Mouse (Mus musculus) spleen, adult 2 months (tissue): ENCODE results near the gene Gm38392.

Experiments
- CTCF ChIP-seq: fragments of 200-500 bp; IDR thresholded peaks from 2 replicates; pipeline ENCODE4 v1.5.1; 2011; ENCODE audit warnings: mild to moderate bottlenecking, inconsistent platforms; ENCODE audit not compliant: insufficient read depth, insufficient read length, insufficient replicate concordance; ENCODE audit errors: extremely low read depth
- POLR2A ChIP-seq: fragments of 200-500 bp; IDR thresholded peaks from 2 replicates; pipeline ENCODE4 v1.6.1; 2011; ENCODE audit warnings: low read depth, low read length, inconsistent platforms

DNA sequence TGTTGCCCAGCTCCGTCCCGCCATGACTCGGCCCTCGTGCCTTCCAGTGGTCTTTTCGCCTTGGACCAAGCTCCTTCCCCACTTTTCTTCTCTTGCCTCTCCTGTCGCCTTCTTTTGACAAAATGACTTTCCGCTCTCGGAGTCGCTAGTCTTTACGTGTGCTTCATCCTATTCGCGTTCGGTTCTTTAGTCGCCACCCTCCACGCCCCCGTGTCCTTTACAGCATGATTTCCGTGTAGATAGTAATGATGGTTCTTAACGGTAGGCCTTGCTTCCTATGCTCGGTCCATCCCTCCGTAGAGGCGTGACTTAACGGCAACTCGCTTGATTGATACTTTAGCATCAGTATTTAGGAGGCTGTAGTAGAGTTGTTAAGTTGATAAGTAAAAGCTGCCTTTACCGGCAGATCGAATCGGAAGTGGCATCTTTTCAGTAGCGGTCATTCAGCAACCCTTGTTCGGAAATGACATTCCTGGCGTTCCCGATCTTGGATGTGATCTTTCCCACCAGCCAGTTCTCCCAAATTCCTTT lies 10.4 kb upstream of the Gm38392 start:
- TF ChIP-seq POLR2A (no peak), CTCF (no peak)
